Mouse (Mus musculus): Measurements from ENCODE around the gene Gm4131.

DNA sequence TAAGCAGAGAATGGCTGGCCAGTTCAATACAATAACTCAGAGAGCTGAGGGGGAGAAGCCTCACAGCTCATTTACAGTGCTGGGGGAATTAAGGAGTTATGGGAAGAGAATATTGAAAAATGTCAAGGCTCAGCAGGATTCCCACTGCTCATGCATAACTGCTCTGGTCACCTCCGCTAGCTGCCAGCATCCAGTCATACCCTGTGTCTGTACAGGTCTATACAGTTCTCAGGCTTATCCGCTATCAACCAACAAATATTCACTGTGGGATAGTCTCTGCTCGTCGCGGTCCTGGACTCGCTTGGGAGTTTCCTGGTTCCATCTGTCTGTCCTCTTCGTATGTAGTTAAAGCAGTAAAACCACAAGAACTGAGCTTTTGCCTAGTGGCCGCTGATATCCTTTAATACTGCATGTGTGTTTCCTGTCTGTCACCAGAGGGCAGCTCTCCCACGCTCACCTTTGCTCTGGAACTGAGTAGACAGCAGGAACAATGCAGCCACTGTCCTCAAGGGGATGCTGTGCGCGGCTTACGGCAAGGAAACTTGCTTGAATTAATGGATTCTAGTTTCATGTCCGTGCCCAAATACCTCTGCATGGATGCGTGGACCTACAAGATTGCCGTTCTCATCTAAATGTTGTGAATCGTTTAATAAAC, 74.4 kb downstream of the Gm4131 start:
- TF ChIP-seq GATA1 (IDR thresholded peaks at IDR 0.05; ENCODE audit: borderline replicate concordance, low read length) (no peak), FLI1 (IDR thresholded peaks at IDR 0.05; ENCODE audit: low read length) (no peak)
